Mouse (Mus musculus) mesoderm, embryonic 11.5 days (tissue): ENCODE data around the gene Mtmr10.
A peak's percentile ranks its signal among the peaks of the same experiment; 100 is the strongest.

ENCODE experiments used
- DNase-seq: peaks from one replicate; pipeline ENCODE4 v3.0.0-alpha.2; 2012; ENCODE audit warnings: low read depth, low spot score

Gene Mtmr10

DNA sequence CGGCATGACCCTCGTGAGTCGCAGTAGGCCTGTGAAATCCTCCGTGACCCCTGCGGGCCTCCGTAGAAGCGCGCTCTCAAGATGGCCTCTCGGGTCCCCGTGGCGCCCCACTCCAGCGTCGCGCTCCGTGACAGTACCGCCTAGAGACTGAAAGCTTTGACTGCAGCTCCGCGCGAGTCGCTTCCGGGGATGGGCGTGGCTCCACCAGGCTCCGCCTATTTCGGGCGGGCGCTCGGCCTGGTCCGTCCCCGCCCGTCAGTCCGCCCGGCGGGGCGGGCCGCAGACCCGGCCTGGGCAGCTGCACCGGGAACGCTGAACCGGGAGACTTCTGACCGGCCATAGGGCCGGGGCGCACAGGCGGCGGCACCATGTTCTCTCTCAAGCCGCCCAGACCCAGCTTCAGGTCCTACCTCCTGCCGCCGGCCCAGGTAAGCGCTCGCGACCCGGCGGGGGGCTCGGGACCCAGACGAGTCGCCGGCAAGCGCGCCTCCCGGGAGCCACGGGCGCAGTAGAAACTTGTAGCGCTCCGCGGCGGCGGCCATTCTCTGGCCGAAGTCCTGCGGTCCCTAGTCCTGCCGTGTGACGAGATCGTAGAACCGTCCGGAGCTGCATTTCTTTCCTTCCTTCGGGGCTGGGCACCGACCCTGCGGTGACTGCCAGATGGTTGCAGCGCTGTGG lies at the start of gene Mtmr10:
Mtmr10 (plus strand) TSS at position 240 of the 678 bp plus-strand sequence.
- DNase-seq, result peak; percentile 98

DNA sequence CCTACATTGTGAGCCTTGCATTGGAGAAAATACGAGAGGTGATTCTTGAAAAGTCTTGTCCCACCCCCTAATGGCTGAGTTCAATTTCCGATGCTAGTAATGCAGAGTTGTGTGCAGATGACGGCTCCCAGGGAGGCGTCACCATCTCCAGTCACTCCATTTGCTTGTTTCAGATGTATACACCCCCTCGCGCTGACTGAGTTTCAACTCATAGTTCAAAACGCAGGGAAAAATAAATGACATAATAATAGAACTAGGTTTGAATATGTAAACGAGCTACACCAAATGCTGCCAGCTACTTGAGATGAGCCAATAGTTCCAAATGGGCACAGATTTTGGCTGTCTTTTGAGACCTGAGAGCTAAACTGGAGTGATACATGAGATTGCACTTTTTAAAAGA lies 49.7 kb upstream of the Mtmr10 start:
- no peak for DNase-seq

DNA sequence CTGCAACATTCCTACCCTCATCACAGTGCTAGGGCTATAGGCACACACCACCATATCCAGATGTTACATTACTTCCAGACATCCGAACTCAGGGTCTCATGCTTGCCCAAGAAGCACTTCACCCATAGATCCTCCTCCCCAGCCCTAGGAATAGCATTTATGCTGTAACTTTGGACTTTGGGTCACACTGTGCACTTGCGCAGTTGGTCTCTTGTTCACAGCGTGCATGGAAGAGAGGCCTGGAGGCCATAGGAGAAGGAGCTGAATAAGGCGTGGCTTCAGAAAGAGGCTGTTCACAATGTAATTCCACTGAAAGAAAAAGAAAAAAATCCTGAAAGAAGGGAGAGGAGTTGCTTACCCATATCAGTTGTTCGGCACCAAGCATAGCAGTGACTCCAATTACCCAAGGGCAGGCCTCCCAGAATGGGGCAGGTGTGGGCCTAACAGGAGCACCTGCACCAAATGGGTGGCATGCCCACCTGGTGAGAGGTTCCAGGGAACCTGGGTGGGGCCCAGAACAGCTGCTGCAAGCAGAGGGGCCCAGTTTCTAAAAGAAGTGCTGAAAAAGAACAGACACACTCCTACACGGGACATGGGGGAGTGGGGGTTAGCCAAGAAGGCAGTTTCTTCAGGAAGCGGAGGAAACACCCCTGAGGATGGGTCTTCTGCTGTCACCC lies 48.9 kb upstream of the Mtmr10 start:
- no peak for DNase-seq

DNA sequence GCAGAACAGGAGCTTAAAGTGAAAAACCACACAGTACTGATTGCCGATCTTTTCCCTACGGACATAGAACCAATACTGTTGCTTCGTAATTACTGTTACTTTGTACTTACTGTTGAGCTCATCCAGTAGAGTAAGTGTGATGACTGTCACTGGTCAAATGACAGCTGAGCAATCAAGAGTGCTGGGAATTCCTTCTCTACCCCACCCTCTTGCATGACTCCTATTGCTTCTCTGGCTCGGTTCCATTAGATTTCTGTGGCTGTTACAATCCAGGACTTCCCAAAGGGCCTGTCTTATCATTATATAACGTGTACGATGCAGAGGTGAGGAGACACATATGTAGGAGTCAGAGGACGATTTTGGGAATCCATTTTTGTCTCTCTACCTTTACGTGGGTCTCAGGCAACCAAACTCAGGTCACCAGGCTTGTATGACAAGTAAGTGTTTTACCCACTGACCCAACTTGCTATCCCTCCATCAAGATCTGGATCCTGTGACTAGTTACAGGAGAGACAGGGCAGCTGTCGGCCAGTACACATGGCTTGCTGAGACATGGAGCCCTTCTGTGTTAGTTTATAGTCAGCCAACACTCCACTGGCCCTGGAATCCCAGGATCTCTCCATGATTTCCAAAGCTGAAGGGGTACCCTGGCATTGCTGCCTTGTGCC lies 48.2 kb upstream of the Mtmr10 start:
- DNase-seq, result no peak

DNA sequence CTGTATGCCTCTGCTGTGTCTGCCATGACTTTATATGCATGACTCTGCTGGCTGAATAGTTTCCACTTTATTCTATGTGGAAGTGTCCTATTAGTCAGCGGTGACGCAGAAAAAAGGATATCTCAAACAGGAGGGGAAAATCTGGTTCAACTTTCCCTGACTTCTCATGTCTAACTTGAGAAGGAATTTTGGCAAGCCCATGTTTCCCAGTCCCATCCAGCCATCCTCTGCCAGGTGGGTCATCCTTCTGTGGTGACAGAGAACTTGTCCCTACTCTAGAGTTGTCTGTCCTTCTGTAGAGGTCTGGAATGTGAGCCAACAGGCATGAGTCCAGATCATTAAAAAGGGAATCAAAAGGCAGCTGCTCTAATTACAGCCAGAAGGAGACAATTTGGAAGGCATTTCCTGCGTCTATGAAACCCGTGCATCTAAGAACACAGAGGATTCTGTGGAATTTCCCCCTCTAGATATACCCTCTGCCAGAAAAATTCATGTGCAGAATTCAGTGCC lies 47.6 kb upstream of the Mtmr10 start:
- no peak for DNase-seq

DNA sequence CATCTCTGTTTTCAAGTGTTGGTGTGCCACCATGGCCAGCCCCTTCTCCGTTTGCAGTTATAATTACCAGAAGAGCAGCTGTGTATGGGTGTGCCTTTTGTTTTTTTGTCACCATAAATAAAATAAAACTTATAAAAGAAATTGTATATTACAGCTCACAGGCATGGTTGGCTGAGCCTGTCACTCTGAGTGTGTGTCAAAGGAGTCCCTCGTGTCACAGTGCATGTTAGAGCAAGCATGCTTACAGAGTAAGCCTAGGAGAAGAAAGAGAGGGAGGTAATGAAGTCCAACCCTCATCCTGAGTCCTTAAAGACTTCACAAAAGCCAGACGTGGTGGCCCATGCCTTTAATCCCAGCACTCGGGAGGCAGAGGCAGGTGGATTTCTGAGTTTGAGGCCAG lies 45.0 kb upstream of the Mtmr10 start:
- DNase-seq, result no peak

DNA sequence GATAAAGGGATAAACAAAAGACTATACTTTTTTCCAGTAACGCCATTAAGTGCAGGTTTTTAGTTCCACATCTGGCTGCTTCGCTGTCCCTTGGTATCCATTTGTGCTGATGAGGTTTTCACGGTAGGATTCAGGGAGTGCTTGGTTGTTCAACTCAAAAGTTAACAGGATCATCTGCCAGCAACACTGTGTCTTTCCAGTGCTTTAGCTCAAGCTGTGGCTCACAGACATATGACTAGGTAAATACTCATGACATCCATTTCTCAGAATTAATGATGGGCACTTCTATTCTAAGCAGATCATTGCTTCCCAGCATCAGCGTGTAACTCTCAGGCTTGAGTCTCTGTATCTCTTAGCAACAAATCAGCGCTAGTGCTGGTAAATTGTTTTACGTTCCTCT lies 43.1 kb upstream of the Mtmr10 start:
- no peak for DNase-seq

DNA sequence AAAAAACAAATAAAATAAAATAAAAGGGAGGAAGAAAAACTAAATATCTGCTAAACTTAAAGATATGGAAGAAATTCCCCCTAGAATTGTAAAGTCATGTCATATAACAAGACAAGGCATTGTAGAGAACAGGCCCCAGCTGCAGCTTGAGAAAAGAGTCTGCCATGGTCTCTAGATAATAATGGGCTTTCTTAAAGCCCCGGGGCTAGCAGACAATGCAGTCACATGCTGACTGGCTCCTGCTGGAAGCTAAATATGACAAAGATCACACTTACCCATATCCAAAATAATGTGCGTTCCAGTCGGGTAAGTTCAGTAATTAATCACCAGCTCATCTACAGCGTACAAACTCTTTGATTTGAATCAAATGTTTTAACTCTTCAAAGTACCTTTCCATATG lies 40.7 kb upstream of the Mtmr10 start:
- DNase-seq, result no peak

DNA sequence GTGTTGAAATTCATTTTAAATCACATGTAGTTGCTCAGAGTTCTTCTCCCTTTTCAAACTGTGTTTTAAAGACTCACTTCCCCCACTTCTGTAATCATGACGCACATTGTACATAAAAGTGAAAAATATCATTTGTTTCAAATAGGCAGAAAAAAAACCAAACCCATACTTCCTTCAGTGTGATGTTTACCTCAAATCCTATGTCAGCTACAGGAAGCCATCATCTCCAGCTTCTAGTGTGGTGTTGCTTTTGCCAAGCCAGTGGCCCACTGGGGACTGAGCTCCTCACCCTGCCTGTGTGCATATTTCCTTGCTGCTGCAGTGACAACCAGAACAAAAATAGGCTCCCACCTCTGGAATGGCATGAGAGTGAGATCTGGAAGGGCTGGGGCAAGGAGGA lies 39.1 kb upstream of the Mtmr10 start:
- no peak for DNase-seq

DNA sequence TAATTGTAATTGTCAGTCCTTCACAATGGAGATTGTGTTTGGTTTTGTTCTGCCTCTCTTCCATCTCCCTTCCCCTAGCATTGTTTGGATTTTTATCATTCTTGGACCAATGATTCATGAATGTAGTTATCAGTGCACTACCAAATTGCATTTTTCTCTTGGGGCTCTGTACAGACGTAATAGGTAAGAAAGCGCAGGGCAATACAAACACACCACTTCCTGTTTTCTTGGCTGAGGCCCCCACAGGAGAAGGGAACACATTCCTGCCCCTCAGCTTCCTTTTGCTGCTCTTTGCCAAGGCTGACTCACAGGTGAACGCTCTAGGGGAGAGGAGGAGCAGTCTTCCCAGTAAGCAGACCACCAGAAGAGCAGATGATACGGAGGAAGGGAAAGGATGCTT lies 37.7 kb upstream of the Mtmr10 start:
- DNase-seq, result no peak

DNA sequence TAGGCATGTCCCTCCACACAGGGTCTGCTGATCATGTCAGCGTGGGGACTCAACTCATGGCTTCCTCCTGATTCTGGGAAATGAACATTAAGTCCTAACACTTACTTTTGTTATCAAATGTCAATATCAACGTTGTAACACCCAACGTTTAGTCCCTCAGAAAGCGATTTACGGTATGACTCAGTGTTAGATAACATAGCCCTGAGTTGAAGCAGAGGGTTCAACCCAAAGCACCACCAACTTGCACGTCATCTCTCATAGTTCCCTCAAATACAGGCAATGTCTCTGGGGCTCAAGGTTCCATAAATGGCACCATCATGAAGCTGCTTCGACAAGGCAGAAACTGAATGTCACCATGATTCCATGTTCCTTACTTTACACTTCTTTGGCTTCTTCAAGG lies 37.0 kb upstream of the Mtmr10 start:
- no peak for DNase-seq

DNA sequence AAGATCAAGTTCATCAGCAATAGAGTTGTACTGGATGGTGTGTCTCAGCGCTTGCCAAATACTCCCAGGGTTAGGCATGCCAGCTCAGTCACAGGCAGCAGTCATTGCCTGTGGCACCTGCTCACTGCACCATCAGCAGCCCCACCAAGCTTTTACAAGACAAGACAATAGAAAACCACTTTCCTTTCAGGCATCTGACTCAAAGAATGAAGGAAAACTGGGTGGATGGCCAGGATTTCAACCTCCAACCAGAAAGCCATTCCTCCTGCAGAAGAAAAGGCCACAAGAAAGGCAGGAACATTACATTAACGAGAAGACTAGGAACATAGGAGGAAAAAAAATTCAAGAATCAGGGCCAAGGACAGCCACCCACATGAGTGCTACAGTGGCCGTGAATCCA lies 33.7 kb upstream of the Mtmr10 start:
- no peak for DNase-seq

DNA sequence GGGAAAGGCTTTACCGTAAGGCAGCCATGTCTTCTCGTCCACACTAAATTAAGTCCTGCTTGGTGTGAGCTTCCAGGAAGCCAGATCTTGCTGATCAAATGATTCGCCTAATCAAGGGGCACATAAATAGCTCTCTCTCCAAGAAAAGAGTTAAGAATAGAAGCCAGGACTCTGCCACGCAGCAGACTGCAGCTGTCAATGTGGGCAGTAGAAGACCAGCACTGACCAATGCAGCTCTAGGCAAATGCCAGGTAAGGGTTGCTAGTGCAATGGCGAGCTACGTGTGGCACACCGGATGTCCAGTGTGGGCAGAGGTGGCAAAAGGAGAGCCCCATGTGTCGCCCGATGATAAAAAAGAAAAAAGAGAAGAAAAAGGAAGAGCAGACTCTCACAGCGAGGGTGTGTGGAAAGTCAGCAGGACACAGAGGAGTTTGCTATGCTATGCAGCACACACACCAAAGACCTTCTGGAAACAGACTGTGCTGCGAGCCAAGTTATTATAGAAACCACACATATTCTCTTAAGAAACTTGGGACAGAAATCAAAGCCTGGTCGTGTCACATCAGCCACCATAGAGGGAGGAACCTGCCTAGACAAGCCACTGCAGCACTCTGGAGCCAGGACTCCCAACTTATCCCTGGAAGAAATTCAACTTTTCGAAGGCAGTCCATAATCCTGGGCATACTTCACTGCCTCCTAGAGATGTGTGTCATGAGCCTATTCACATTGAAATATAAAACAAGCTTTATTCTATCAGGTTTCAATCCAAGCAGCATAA lies 21.8 kb upstream of the Mtmr10 start:
- DNase-seq, result no peak

DNA sequence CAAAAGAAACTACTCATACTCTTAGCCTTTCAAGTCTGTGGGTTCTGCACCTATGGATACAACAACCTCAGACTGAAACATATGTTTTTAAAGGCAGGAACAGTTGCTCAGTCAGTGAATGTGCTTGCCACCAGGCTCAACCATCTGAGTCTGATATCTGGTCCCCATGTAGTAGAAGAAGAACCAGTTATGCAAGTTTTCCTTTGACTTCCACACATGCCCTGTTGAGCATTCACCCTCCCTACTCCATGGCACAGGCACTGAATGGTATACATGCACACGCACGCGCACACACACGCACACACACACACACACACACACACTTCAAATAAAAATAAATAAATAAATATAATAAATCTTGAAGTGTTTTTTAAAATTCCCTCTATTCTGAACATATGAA lies 20.9 kb upstream of the Mtmr10 start:
- DNase-seq, result no peak

DNA sequence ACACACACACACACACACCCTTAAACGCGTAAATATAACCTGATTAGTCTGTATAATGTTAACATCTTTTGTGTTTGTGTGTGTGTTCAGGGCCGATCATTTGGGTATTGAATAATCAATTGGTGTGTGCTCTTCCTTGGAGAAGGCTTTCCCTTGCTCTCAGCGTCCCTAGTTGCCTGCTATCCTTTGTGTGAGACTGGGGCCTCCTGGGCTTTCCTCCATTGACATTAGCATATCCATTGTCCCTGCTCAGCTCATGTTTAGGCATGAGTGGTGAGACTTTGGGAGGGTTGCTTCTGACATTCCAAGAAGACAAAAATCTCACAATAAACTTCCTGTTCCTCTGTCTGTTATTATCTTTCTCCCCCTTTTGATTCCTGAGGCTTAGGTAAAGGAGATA lies 15.5 kb upstream of the Mtmr10 start:
- peak; percentile 70 for DNase-seq

DNA sequence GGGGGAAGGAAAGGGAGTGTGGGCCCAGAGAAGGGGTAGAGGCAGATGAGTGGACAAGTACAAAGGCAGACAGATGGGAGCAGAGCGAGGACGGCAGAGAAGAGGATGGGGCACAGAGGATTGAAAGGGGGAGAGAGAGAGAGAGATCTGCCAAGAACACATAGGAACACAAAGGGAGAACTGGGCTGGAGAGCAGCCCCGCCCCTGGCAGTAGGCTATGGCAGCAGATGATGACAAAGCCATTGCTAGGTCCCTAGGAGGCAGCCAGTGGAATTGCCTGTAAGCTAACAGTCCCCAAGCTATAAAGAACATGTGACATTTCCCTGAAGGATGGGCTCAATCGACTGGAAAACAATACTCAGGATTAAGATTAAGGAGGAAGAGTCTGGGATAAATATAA lies 11.9 kb upstream of the Mtmr10 start:
- DNase-seq, result no peak

DNA sequence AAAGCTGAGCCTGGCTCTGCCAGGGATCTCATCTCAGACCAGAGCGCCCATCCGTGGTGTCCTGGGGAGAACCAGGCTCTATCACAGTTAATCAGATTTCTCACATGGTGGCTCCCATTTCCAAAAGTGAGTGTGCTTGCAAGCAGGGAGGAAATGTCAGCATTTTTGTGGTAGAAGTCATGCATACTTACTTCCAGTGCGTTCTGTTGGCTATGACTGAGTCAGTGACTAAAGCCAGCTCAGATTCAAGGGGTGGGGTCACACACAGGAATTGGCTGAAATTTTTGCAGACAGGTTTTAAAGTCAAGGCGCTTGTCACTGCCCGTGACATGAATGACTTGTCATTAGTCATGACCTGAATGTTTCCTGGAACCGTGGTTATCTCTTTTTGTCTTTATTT lies 10.5 kb upstream of the Mtmr10 start:
- no peak for DNase-seq

DNA sequence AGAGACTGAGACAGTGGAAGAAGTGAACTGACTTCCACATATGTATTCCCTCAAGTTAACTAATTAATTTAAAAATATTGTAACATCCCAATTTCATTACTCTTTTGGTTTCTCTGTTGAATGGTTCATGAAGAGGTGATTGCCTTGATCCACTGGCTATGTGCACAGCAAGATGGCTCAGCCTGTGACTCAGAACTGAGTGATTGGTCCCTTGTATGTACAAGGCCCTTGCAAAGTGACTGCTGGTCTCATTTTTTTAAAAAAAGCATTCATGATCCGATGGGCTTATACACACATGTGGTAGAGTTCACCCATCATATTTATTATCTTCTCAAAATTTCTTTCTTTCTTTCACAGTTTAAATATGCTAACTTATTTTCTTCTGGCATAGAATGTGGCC lies 8.9 kb upstream of the Mtmr10 start:
- DNase-seq, result no peak

DNA sequence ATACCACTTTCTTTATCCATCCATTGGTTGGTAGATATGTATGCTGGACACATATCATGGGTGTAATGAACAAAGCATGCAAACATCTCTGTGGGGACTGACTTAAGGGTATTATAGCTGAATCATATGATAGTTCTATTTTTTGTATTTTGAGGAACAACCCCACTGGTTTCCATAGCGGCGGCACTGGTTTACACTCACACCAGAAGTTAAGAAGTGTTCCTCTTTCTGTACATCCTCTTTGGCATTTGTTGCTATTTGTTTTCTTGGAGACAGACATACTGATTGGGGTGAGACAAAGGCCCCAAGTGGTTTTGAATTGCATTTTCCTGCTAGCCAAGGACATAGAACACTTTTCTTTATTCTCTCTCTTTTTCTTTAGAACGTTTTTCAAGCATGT lies 7.9 kb upstream of the Mtmr10 start:
- DNase-seq, result no peak

DNA sequence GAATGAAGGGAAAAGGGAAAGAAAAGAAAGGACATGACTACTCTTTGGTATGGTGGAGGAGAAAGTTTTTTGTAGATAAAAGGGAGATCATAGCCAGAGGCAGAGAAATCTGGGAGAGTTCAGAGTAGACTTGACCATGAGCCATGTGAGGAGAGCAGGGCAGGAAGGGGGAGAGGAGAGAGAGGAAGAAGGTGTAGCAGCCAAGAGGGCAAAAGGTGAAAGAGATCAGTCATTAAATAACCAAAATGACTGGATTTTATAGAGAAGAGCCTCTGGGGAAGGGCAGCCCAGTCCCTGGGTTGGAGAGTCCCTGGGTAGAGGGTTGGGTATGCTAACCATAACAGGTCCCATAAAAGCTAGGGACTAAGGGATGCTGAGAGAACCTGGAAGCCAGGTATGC lies 887 bp upstream of the Mtmr10 start:
- DNase-seq, result no peak

DNA sequence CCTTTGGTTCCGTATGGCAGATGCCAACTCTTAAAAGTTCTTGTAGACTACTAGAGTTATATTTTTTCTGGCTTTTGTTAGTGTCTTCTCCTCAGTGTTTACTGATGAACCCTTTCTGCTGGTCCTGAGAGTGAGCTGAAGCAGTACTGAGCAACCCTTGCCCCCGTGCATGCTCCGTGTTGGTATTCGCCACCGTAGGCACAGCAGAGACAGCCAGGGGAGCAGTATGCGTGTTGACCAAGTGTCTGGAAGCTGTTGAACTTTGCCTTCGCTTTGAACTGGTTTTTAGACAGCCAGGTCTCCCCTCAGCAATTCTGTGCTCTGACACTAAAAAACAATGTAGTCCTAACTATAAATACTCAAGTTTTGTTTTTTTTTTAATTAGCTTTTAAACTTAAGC lies 2.0 kb downstream of the Mtmr10 start:
- no peak for DNase-seq

DNA sequence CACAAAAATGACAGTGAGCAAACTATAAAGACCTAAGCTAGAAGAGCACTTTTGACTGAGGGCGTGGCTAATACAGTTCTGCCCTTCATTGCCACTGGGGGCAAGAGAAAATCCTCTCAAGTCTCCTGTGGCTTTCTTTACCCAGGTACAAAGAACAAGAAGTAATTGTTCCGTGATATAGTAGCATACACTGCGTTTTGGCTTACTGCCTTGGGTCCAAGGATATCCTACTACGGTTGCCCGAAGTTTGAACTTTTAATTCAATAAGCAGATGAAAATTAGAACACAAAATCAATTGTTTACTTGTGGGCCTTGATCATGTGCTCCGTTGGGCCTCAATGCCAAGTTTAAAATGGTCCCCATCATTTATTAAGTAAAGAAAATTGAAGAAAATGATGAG lies 3.0 kb downstream of the Mtmr10 start:
- DNase-seq, result no peak
